Mouse (Mus musculus): ENCODE results near the gene Krt12. TPM values are rescaled to one million over a fixed set of nuclear protein-coding genes. Genes with fewer than 3 reads are reported as not detected.

The Krt12 gene
- polyA plus RNA-seq, 1 experiment, result not detected

DNA sequence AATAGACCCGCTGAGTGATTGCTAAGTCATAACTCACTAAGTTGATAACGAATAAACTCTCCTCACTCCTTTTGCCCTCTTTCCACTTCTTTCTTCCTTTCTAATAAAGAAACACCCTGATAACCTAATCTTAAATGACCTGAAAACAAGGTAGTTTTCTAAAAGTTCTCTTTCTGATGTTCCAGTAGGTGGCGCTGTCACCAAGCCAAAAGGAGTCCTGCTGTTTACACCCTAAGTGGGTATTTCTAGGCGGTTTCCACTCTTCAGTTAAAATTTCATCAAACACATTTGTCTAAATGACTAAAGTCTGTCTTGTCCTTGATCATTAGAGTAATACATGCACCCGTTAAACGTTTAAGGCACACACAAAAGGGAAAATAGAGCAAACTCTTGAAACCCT, 8.8 kb downstream of the Krt12 start:
- no peak overlapping the region for H3K4me3 ChIP-seq (ENCODE audit: insufficient read depth, low read length)
- no peak overlapping the region for H3K27ac ChIP-seq (ENCODE audit: insufficient read depth, low read length)
- H3K4me1 ChIP-seq (ENCODE audit: control insufficient read depth, insufficient read depth, low read length), result no peaks in the 10 kb centered on the region
- TF ChIP-seq CTCF (IDR thresholded peaks at IDR 0.05; ENCODE audit: borderline replicate concordance, insufficient read depth, low read length) (no peak), POLR2A (IDR thresholded peaks at IDR 0.05; ENCODE audit: low read depth, low read length) (no peak)

DNA sequence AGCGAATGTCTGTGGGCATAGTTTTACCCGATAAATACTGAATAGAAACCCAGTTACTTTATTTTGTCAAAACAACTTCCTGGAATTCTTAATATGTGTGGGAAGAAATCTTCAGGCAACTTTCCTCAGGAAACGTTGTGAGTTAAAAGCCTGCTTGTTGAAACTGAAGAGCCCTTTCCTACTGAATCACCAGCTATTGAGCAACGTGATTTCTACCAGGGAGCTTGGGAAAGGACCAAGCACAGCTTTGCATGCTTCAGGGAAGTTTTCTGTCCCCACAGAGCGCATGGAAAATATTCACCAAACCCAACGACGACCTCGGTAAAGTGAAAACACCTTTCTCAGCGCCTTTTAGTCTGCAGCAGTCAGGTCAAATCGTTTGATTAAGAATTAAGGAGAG, 15.9 kb downstream of the Krt12 start:
- H3K4me3 ChIP-seq (ENCODE audit: insufficient read depth, low read length), result no peak overlapping the region
- TF ChIP-seq POLR2A (IDR thresholded peaks at IDR 0.05; ENCODE audit: low read depth, low read length), result no peak
- TF ChIP-seq CTCF (IDR thresholded peaks at IDR 0.05; ENCODE audit: borderline replicate concordance, insufficient read depth, low read length), result no peak
- H3K27ac ChIP-seq (ENCODE audit: insufficient read depth, low read length), result no peak overlapping the region
- H3K4me1 ChIP-seq (ENCODE audit: control insufficient read depth, insufficient read depth, low read length), result no peaks in the 10 kb centered on the region

DNA sequence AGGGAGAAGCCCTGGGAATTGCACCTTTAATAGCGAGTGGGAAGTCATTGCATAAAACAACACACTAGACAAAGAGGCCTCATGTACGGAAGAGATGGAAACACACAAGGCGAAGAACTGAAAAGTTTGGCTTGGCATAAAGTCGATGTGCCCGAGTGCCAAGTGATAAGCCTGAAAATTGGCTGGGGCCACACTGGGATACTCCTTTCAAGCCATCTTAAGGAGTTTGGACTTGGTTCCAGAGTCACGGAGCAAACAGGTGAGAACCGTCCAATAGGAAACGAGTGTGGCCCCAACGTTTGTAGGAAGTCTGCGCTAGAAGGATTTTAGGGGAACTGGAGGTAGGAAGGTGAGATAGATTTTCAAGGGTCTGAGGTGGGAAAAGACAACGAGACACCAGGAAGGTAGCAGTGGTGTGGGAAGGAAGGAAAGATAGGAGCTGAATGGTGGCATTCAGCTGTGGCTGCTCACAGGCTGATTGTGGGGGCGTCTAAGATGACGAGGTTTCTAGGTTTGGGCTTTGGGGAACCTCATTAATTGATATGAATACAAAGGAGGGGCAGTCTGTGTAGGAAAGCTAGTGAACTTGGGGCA, 22.0 kb downstream of the Krt12 start:
- no peaks in the 10 kb centered on the region for H3K4me1 ChIP-seq (ENCODE audit: control insufficient read depth, insufficient read depth, low read length)
- no peak overlapping the region for H3K4me3 ChIP-seq (ENCODE audit: insufficient read depth, low read length)
- H3K27ac ChIP-seq (ENCODE audit: insufficient read depth, low read length), result no peak overlapping the region
- TF ChIP-seq POLR2A (IDR thresholded peaks at IDR 0.05; ENCODE audit: low read depth, low read length), result no peak
- no peak for TF ChIP-seq CTCF (IDR thresholded peaks at IDR 0.05; ENCODE audit: borderline replicate concordance, insufficient read depth, low read length)

DNA sequence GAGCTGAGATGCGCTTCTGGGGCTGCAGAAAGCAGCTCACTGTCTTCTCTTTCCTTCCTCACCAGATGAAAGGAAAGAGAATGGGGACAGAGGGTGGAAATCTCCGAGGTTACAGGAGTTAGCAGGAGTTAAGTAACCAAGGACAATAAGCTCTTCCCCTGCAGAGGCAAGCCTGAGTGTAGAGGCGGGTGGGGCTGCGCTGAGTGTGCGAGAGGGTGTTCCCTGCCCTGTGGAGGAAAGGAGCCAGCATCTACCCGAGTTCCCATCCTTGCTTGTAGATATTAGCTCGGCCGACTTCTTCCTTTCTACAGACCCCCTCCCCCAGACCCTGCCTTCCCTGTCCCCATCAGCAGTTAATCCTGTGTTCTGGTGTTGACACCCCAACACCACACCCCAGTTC, 23.2 kb downstream of the Krt12 start:
- H3K4me1 ChIP-seq (ENCODE audit: control insufficient read depth, insufficient read depth, low read length), result no peaks in the 10 kb centered on the region
- TF ChIP-seq POLR2A (IDR thresholded peaks at IDR 0.05; ENCODE audit: low read depth, low read length) (no peak), CTCF (IDR thresholded peaks at IDR 0.05; ENCODE audit: borderline replicate concordance, insufficient read depth, low read length) (no peak)
- no peak overlapping the region for H3K27ac ChIP-seq (ENCODE audit: insufficient read depth, low read length)
- no peak overlapping the region for H3K4me3 ChIP-seq (ENCODE audit: insufficient read depth, low read length)

DNA sequence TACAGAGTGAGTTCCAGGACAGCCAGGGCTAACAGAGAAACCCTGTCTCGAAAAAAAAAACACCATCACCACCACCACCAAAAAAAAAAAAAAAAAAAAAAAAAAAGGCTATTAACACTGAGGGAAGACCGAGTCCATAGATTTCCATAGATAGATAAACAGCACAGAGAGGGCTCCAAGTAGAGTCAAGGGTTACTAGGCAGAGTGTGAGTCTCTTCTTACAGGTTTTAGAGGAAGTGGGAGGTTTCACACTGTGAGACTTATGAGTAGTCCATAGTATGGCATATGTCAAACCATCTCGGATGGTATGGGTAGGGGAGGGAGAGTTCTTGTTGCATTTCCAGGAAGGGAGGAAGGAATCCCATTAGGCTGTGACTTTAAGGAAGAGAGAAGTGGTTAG, 24.0 kb downstream of the Krt12 start:
- Histone ChIP-seq H3K4me1 (ENCODE audit: control insufficient read depth, insufficient read depth, low read length) (no peaks in the 10 kb centered on the region), H3K27ac (ENCODE audit: insufficient read depth, low read length) (no peak overlapping the region), H3K4me3 (ENCODE audit: insufficient read depth, low read length) (no peak overlapping the region)
- TF ChIP-seq POLR2A (IDR thresholded peaks at IDR 0.05; ENCODE audit: low read depth, low read length) (no peak), CTCF (IDR thresholded peaks at IDR 0.05; ENCODE audit: borderline replicate concordance, insufficient read depth, low read length) (no peak)

DNA sequence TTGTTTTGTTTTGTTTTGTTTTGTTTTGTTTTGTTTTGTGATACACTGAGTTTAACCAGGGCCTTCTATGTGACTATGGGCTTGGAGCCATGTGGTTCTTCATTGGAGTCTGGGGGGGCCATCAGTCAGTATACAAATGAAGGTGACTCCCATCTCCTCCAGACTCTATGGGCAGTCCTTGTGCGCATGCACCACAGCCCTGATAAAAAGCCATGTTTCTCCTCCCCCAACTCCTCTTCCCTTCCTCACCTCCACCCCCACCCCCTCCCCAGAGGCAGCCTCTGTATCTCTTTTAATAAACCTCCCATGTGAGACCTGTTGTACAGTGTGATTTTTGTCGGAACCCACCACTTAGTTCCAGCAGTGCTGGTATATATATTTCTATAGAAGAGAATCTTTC, 25.4 kb downstream of the Krt12 start:
- TF ChIP-seq CTCF (IDR thresholded peaks at IDR 0.05; ENCODE audit: borderline replicate concordance, insufficient read depth, low read length), result no peak
- no peak for TF ChIP-seq POLR2A (IDR thresholded peaks at IDR 0.05; ENCODE audit: low read depth, low read length)
- Histone ChIP-seq H3K27ac (ENCODE audit: insufficient read depth, low read length) (no peak overlapping the region), H3K4me3 (ENCODE audit: insufficient read depth, low read length) (no peak overlapping the region), H3K4me1 (ENCODE audit: control insufficient read depth, insufficient read depth, low read length) (no peaks in the 10 kb centered on the region)

DNA sequence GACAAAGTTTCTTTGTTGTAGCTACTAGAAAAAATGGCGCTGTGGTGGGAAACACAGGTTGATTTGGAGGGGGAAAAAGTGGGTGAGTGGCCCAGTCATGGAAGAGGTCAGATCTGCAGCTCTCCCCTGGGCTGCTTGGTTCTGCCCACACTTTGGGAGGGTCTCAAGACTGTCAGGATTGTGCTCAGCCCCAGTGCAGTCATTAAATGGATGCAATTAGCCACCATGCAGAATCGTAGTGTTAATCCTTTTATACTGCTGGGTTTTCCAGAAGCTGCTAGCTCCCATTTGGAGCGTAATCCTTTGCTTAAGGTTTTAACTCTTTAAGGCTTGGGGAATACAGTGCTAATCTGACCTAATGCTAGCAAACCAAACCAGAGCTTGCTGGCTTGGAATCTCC, 26.0 kb downstream of the Krt12 start:
- no peaks in the 10 kb centered on the region for H3K4me1 ChIP-seq (ENCODE audit: control insufficient read depth, insufficient read depth, low read length)
- H3K4me3 ChIP-seq (ENCODE audit: insufficient read depth, low read length), result no peak overlapping the region
- no peak overlapping the region for H3K27ac ChIP-seq (ENCODE audit: insufficient read depth, low read length)
- no peak for TF ChIP-seq CTCF (IDR thresholded peaks at IDR 0.05; ENCODE audit: borderline replicate concordance, insufficient read depth, low read length)
- TF ChIP-seq POLR2A (IDR thresholded peaks at IDR 0.05; ENCODE audit: low read depth, low read length), result no peak

DNA sequence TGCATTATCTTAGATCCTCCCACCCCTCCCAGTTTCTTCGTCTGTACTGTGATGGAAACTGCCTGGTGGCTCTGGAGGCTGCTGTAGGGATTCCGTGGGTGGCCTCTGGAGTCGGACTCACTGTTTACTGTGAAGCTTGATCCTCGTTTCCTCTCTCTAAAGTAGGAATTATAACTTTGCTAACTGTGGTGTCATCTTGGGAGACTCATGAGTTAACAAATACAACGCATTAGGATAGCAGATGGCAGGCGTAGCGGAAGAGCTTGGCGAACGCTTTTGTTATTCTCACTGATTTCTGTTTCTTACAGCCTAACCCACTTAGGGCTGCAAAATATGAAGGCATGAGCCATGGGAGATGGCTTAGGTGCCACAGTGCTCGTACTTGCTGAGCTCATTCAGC, 29.6 kb downstream of the Krt12 start:
- no peaks in the 10 kb centered on the region for H3K4me1 ChIP-seq (ENCODE audit: control insufficient read depth, insufficient read depth, low read length)
- no peak overlapping the region for H3K4me3 ChIP-seq (ENCODE audit: insufficient read depth, low read length)
- H3K27ac ChIP-seq (ENCODE audit: insufficient read depth, low read length), result no peak overlapping the region
- TF ChIP-seq POLR2A (IDR thresholded peaks at IDR 0.05; ENCODE audit: low read depth, low read length), result no peak
- no peak for TF ChIP-seq CTCF (IDR thresholded peaks at IDR 0.05; ENCODE audit: borderline replicate concordance, insufficient read depth, low read length)

DNA sequence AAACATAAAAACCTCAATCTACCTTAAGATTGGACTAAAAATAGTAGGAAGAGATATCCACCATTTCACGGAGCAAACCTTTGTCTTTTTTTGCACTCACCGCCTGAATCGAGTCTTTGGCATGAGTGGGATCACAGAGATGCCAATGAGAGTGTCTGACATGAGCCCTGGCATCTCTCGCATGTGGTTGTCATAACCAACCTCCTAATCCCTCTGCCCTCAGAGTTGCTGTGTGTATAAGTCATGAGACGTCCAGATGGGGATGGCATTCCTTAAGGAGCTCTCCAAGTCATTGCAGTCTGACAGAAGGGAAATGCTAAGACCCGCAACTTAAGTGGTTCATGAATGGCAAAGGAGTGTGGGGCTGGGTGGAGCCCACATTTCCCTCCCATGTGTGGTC, 30.7 kb downstream of the Krt12 start:
- H3K27ac ChIP-seq (ENCODE audit: insufficient read depth, low read length), result no peak overlapping the region
- no peaks in the 10 kb centered on the region for H3K4me1 ChIP-seq (ENCODE audit: control insufficient read depth, insufficient read depth, low read length)
- no peak for TF ChIP-seq CTCF (IDR thresholded peaks at IDR 0.05; ENCODE audit: borderline replicate concordance, insufficient read depth, low read length)
- H3K4me3 ChIP-seq (ENCODE audit: insufficient read depth, low read length), result no peak overlapping the region

DNA sequence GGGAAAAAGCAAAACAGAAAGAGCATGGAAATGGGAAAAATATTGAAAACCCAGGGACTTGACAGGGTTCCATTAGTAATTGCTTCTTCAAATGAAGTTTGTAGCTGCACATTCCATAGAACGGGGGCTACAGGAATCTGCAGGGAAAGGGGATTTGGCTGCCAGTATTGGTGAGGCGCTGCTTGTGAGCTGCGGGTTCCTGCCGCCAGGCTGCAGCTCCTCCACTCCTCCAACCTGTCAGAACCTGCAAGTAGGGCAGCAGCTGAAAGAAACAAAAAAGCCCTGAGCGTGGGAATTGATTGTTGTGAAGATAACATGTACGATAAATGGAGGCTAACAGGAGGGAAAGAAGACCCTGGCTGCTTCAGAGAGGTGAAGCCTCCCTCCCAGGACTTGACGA, 31.2 kb downstream of the Krt12 start:
- no peak overlapping the region for H3K4me3 ChIP-seq (ENCODE audit: insufficient read depth, low read length)

DNA sequence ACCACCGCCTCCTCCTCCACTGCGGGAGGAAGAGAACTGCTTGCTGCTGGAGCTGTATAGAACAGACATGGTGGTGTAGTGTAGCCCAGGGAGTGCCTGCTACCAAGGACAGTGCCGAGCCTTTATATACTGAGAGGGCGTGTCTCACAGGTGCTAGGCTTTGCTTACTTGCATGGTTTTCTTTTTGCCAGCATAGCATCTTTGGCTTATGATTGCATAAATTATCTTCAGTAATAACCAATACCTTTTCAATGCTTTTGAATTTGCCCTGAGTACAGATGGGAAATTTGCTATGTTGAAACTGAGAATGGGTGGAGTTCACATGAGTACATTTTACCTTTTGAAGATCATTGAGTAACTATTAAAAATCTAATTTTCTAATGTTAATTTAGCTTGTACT, 32.8 kb downstream of the Krt12 start, which contains the start of gene Krt10:
Gene Krt10 (minus strand): TSS at position 101 of the 400 bp plus-strand sequence.
- H3K4me1 ChIP-seq (ENCODE audit: control insufficient read depth, insufficient read depth, low read length), result no peaks in the 10 kb centered on the region
- H3K4me3 ChIP-seq (ENCODE audit: insufficient read depth, low read length), result no peak within 1 kb of the TSS
- TF ChIP-seq CTCF (IDR thresholded peaks at IDR 0.05; ENCODE audit: borderline replicate concordance, insufficient read depth, low read length) (no peak), POLR2A (IDR thresholded peaks at IDR 0.05; ENCODE audit: low read depth, low read length) (no peak)
- H3K27ac ChIP-seq (ENCODE audit: insufficient read depth, low read length), result no peak within 1 kb of the TSS

More for the DNA sequence above, 31.2 kb downstream of the Krt12 start:
- H3K4me1 ChIP-seq (ENCODE audit: control insufficient read depth, insufficient read depth, low read length), result no peaks in the 10 kb centered on the region
- TF ChIP-seq CTCF (IDR thresholded peaks at IDR 0.05; ENCODE audit: borderline replicate concordance, insufficient read depth, low read length) (no peak), POLR2A (IDR thresholded peaks at IDR 0.05; ENCODE audit: low read depth, low read length) (no peak)
- H3K27ac ChIP-seq (ENCODE audit: insufficient read depth, low read length), result no peak overlapping the region

Data from embryonic fibroblast, embryonic 13.5 days (primary cell).